Mouse (Mus musculus) ES-Bruce4 (cell line): ENCODE measurements at regions not wholly inside any gene's neighbourhood (a gene's known extent, or its start where the extent isn't known, plus 50 kb on each side); places are given as distances from the start of the nearest gene placed in this dataset.

ENCODE experiments used
- CTCF ChIP-seq: IDR thresholded peaks from one replicate; pipeline ENCODE4 v1.8.1; 2011; ENCODE audit warnings: low read depth, low read length
- EP300 ChIP-seq: IDR thresholded peaks from 2 replicates; pipeline ENCODE4 v1.6.1; 2011; ENCODE audit warnings: low read depth, low read length; ENCODE audit not compliant: insufficient read depth
- POLR2A ChIP-seq: IDR thresholded peaks from one replicate; pipeline ENCODE4 v1.8.1; 2011; ENCODE audit warnings: low read length; ENCODE audit not compliant: insufficient read depth

- TF ChIP-seq CTCF (no peak), EP300 (no peak), POLR2A (no peak)
Measured at GRCm38 (mm10) chr16:30656881-30657280, 57.4 kb downstream of the Fam43a start.
